Mouse (Mus musculus): ENCODE data around the gene Fdps.
A peak's percentile ranks its signal among the peaks of the same experiment; 100 is the strongest.

- TF ChIP-seq CTCF (IDR thresholded peaks at IDR 0.05; ENCODE audit: borderline replicate concordance, extremely low read depth, insufficient read depth, insufficient read length) = peak; percentile 23; the same call in 1 of the 2 replicates
- TF ChIP-seq POLR2A (IDR thresholded peaks at IDR 0.05; ENCODE audit: borderline replicate concordance, extremely low read depth, insufficient read depth, insufficient read length, poor library complexity, severe bottlenecking) = no peak
Measured at GRCm38 (mm10) chr3:89136365-89136764, 34.6 kb upstream of the Fdps start.
